Mouse (Mus musculus) c-Kit-positive CD71-negative TER-119-negative erythroid progenitor cells, embryonic 14.5 days (primary cell): ENCODE results near the gene F10.
"Not testable (repeated sequence)": the region's sequence is repeated elsewhere in the genome, so short reads cannot be mapped to it uniquely, and the experiment has no call there.

Experiments used
- DNase-seq: peaks from one replicate; pipeline ENCODE4 v3.0.0-alpha.2; 2013; ENCODE audit warnings: low read depth

The F10 gene

DNA sequence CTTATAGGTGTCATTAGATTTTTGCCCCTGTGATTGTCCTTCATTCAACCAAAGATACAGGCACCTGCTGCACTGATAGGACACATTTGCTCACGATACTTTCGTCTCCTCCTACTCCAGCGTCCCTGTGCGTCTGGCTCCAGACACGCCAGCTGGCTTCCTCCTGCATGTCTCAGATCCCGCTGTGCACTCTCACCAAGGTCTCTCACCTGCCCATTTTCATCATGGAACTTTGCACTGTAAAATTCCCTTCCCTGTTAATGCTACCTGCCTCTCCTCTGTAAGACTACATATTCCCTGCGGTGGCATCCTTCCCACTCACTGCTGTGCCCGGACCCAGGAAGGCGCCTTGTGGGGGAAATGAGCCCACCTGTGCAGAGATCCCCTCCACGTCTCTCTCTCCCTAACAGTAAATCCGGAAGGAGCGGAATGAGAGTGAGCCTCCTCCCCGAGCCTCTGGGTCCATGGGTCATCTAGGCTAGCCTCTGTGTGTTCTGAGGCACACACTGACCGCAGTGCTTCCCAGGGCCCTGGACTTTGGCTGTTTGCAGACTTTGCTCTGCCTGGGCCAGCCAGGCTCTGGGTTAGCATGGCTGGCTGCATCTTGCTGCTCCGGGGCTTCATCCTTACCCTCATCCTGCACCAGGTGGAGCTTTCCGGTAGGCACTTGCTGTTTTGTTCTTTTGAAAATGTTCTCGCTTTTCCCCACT is 23.5 kb downstream of the F10 start, which contains the start of gene Proz:
Gene Proz, plus strand, starts transcription at position 474 of the 710 bp plus-strand sequence.
- DNase-seq = no peak

DNA sequence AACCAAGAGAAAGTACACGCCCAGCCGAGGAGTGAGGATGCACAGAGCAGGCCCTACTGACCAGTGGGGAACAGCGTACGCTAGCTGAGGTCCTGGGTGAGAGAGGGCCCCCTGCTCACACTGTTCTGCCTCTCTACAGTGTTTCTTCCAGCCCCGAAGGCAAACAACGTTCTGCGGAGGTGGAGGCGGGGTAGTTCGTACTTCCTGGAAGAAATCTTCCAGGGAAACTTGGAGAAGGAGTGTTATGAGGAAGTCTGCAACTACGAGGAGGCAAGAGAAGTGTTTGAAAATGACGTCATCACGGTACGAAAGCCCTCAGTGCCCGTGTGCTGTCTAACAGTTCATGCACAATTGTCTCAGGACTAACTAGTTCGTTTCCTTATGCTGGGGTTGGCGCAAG is 26.0 kb downstream of the F10 start:
- no peak for DNase-seq

DNA sequence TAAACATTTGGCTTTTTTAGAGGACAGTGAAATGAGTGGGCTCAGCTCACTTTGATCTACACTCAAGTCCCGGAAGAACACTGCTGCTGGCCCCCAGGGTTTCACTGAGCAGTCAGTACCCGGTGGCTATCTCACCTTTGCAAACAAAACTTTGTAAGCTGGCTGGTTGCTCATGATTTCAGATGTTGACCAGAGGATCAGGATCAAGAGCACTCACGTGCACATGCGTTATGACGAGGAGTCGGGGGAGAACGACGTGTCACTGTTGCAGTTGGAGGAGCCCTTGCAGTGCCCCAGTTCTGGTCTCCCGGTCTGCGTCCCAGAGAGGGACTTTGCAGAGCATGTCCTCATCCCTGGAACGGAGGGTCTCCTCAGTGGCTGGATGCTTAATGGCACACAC is 36.1 kb downstream of the F10 start:
- DNase-seq = no peak

DNA sequence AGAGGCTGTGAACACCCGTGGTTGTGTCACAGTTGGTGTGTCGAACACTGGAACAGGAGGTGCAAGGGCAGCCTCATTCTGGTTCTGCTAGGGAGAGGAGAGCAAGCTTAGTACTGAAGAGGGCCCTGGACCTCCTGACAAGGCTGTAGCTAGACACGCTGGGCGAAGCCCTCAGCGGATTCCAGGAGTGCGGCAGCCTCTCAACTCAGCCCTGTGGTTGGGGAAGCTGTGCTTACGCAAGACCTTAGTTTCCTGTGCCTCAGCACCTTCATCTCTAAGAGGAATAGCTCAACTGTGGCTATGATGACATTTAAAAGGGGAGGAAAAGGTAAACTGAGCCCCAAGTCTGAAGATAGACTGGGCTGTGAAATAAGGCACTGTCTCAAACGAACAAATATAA is 37.9 kb downstream of the F10 start:
- DNase-seq = peak; percentile 13

DNA sequence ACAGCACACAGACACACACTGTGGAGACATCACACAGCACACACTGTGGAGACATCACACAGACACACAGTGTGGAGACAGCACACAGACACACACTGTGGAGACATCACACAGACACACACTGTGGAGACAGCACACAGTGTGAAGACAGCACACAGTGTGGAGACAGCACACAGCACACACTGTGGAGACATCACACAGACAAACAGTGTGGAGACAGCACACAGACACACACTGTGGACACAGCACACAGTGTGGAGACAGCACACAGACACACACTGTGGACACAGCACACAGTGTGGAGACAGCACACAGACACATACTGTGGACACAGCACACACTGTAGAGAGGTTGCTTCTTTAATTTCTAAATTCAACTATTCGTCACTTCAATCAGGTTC is 38.5 kb downstream of the F10 start:
- DNase-seq = not testable (repeated sequence)

DNA sequence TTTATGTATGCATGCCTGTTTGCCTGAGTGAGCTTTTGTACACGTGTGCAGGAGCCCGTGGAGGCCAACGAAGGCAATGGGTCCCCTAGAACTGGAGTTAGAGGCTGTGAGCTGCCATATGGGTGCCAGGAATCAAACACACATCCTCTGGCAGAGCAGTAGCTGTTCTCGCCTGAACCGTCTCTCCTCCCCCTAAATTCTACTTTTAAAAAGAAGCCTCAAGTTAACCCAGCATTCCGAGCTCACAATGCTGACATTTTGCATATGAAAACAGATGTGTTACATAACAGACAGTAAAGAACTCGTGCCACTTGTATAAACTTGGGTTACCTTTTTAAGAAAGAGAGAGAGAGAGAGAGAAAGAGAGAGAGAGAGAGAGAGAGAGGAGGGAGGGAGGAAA is 40.4 kb downstream of the F10 start:
- no peak for DNase-seq

DNA sequence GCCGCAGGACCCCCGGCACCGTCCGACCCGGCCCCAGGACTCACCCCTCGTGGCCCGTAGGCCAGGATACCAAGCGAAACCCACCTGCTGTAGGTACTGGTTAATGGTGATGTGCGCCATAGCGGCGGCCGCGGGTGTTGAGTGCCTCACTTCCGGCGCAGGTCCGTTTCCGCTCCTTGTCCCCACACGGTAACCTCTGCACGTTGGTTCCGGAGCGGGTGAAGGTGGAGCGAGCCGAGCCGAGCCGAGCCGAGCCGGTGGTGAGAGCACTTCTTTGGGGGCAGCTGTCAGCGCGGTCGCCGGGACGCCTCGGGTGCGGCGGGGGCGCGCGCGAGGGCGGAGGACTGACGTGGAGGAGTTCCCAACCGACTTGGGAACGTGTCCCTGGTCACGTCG is 67.6 kb downstream of the F10 start:
- peak; percentile 90 for DNase-seq

DNA sequence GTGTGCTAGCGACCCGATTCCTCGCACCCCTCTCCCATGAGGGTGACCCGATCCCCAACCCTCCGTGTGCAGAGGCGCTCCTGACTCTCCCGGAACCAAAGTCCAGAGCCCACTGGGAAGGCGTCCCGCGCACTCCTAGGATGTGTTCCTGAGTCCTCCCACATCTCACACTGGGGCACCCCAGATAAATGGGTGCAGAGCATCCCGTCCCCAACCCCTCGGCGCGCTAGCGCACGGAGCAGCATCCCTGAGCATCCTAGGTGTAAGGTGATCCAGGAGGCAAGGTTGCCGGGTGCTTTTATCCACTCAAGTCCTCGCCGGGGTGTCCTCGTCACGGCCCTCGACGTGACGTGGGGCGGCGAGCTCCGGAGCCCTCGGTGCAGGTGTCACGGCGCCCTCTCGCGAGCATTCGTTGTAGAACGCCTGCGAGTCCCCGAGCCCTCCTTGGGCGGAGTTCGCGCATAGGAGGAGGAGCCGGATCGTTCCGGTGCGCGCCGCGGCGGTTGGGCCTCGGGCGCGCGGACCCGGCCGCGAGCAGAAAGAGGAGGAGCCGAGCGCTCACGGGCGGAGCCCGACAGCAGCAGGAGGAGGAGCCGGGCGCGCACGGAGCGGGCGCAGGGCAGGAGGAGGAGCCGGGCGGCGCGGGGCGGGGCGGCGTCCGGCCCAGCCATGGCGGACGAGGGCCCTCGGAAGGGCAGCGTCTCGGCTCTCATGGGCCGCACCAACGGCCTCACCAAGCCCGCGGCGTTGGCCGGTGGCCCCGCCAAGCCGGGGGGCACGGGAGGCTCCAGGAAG is 68.2 kb downstream of the F10 start, which contains the start of the genes Pcid2 and Cul4a:
Gene Pcid2, minus strand, starts transcription at position 373 of the 795 bp plus-strand sequence.
Gene Cul4a, plus strand, starts transcription at position 535 of the 795 bp plus-strand sequence.
- DNase-seq = peak; percentile 96

DNA sequence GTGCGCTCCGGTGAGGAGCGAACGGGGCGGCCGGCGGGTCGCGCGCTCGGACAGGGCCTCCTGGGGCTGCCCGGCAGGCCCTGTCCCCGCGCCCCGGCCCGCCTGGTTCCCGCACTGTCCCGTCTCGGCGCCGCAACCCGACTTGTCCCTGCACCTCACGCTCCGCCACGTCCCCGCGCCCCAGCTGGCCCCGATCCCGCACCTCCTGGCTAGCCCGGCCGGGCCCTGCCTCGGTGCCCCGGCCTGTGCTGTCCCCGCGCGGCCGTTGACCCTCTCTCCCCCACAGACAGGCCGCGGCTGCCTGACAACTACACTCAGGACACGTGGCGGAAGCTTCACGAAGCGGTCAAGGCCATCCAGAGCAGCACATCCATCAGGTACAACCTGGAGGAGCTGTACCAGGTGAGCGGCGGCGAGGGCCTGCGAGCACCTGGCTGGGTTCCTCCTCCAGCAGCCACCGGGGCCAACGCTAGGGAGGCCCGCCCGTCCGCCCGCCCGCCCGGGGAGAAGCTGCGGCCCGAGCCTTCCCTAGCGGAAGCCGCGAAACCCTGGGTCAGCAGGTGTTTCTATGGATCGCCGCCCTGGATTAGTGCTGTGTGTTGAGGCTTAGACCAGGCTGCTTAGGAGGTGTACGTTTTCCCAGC is 68.9 kb downstream of the F10 start:
- no peak for DNase-seq
